Mouse (Mus musculus): ENCODE results near the gene Olfr1344.
"Not testable (repeated sequence)": the region's sequence is repeated elsewhere in the genome, so short reads cannot be mapped to it uniquely, and the experiment has no call there.

Olfr1344 gene

GRCm38 (mm10) chr7:6438388-6438787 is at the start of gene Olfr1344:
TSS of gene Olfr1344 (plus strand) at chr7:6438688.
- no peak for DNase-seq

GRCm38 (mm10) chr7:6388971-6389370 is 49.5 kb upstream of the Olfr1344 start:
- no peak for DNase-seq

- no peak for DNase-seq
These were observed 49.0 kb upstream of the Olfr1344 start for GRCm38 (mm10) chr7:6389449-6389848.

- DNase-seq: peak; percentile 66
These were observed 40.2 kb upstream of the Olfr1344 start, which contains the start of gene Smim17 for GRCm38 (mm10) chr7:6397996-6398975. TSS of gene Smim17 (plus strand) at chr7:6398715.

GRCm38 (mm10) chr7:6410043-6410442 is 28.4 kb upstream of the Olfr1344 start, which contains the start of gene Gm20715:
TSS of gene Gm20715 (plus strand) at chr7:6410277.
- DNase-seq: no peak

- no peak for DNase-seq
These were observed 23.7 kb upstream of the Olfr1344 start for GRCm38 (mm10) chr7:6414626-6415441.

- no peak for DNase-seq
These were observed 23.1 kb upstream of the Olfr1344 start for GRCm38 (mm10) chr7:6415442-6415787.

GRCm38 (mm10) chr7:6419894-6420293 is 18.6 kb upstream of the Olfr1344 start:
- DNase-seq: no peak

- DNase-seq: no peak
These were observed 9.1 kb upstream of the Olfr1344 start for GRCm38 (mm10) chr7:6429381-6429780.

GRCm38 (mm10) chr7:6430342-6430741 is 8.1 kb upstream of the Olfr1344 start:
- DNase-seq: no peak

GRCm38 (mm10) chr7:6441173-6441572 is 2.7 kb downstream of the Olfr1344 start:
- DNase-seq: no peak

GRCm38 (mm10) chr7:6447771-6448170 is 9.3 kb downstream of the Olfr1344 start:
- DNase-seq: no peak

GRCm38 (mm10) chr7:6455868-6456267 is 17.4 kb downstream of the Olfr1344 start, which contains the start of gene Olfr1336:
TSS of gene Olfr1336 (plus strand) at chr7:6456168.
- DNase-seq: no peak

GRCm38 (mm10) chr7:6456399-6456798 is 17.9 kb downstream of the Olfr1344 start:
- DNase-seq: no peak

- DNase-seq: no peak
These were observed 28.5 kb downstream of the Olfr1344 start, which contains the start of gene Olfr1346 for GRCm38 (mm10) chr7:6466951-6467350. TSS of gene Olfr1346 (plus strand) at chr7:6467101.

- DNase-seq: not testable (repeated sequence)
These were observed 39.1 kb downstream of the Olfr1344 start for GRCm38 (mm10) chr7:6477633-6478032.

- no peak for DNase-seq
These were observed 48.4 kb downstream of the Olfr1344 start, which contains the start of gene Olfr5 for GRCm38 (mm10) chr7:6486841-6487240. TSS of gene Olfr5 (minus strand) at chr7:6486941.
